Mouse (Mus musculus): ENCODE data around the gene Tat. TPM values are rescaled to one million over a fixed set of nuclear protein-coding genes. Genes with fewer than 3 reads are reported as not detected.

The Tat gene
- total and polyA plus RNA-seq, 2 experiments from 2014 or later: not detected

DNA sequence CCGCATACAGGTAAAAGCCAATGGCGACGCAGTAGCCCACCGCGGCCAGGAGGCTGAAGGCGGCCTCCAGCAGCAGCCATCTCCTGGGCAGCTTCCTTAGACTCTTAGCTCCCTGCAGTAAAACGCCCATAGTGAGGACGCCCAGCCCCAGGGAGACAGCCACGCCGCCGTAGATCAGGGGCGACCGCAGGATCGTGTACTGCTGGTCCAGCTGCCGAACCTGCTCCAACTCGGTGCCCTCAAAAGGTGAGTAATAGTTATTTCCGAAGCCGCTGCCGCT is 42.0 kb upstream of the Tat start:
- 6% methylated on average over 19 of the region's 19 CpGs for WGBS
- TF ChIP-seq CTCF (IDR thresholded peaks at IDR 0.05; ENCODE audit: low read depth): no peak
- DNase-seq (no peak), ATAC-seq (peak; percentile 49)
- H3K4me3 ChIP-seq (ENCODE audit: low read depth, low read length): peak overlapping the region; percentile 42
- 0 out of 2 replicates have a peak, but pooled peaks cover 5% of the 10 kb centered on the region for H3K4me1 ChIP-seq (ENCODE audit: insufficient read depth)
- peak overlapping the region; percentile 75 for H3K4me2 ChIP-seq (ENCODE audit: low read depth)
- H3K36me3 ChIP-seq (ENCODE audit: insufficient read depth): peaks cover 2% of the 10 kb centered on the region; the same call in 1 of the 2 replicates
- H3K27ac ChIP-seq (ENCODE audit: low read depth, low read length): peak overlapping the region; percentile 76
- H3K27me3 ChIP-seq (ENCODE audit: insufficient read depth, low read length): no peaks in the 10 kb centered on the region; the same call in 1 of the 2 replicates
- H3K9me3 ChIP-seq (ENCODE audit: low read length): no peaks in the 10 kb centered on the region
- peak overlapping the region; percentile 62 for H3K9ac ChIP-seq

DNA sequence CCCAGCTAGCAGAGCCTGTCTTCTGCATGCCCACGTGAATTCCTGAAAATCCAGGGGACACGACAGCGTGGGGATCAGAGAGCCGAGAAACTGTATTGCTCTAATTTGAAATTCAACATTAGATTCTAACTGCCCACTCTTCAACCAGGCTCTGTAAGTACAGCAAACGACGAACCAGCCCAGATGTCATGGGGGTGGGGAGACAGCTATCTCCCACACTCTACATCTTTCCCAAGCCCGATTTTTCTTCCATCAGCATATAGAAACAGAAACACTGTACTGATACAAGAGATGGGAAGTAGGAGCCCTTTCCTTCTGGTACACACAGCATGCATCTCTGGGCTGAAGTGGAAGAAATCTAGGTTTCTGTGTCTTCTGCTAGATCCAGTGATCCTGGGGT is 38.1 kb upstream of the Tat start:
- H3K9me3 ChIP-seq (ENCODE audit: low read length): no peaks in the 10 kb centered on the region
- no peak overlapping the region for H3K4me2 ChIP-seq (ENCODE audit: low read depth)
- no peak overlapping the region for H3K4me3 ChIP-seq (ENCODE audit: low read depth, low read length)
- no peaks in the 10 kb centered on the region for H3K36me3 ChIP-seq (ENCODE audit: insufficient read depth)
- TF ChIP-seq CTCF (IDR thresholded peaks at IDR 0.05; ENCODE audit: low read depth): no peak
- no peak for ATAC-seq
- DNase-seq: no peak
- H3K4me1 ChIP-seq (ENCODE audit: insufficient read depth): peaks cover 14% of the 10 kb centered on the region; the same call in 1 of the 2 replicates
- WGBS: 64% methylated on average over 7 of the region's 7 CpGs
- no peak overlapping the region for H3K9ac ChIP-seq
- no peaks in the 10 kb centered on the region; the same call in 1 of the 2 replicates for H3K27me3 ChIP-seq (ENCODE audit: insufficient read depth, low read length)
- H3K27ac ChIP-seq (ENCODE audit: low read depth, low read length): no peak overlapping the region

DNA sequence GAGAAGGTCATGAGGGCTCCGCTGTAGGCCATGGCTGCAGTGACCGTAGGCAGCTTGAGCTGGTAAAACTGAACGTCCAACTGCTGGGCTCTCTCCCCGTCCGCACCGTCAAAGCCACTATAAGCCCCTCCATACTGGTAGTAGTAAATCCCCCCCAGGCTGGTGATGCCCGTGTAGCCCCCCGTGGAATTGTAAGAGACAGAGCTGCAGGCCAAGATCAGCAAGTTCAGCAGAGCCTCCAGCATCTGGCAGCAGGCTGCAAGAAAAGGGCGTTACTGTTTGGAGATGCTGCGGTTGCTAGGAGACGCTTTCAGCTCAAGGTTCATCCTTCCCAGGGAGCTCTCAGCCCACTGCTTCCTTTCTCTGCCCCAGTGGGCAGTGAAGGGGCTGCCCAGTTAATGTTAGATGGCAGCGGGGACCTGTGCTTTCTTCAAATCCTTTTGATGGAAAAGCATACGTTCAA is 35.7 kb upstream of the Tat start:
- Histone ChIP-seq H3K9ac (no peak overlapping the region), H3K4me3 (ENCODE audit: low read depth, low read length) (no peak overlapping the region), H3K4me2 (ENCODE audit: low read depth) (peak overlapping the region; percentile 3; the same call in 1 of the 2 replicates), H3K9me3 (ENCODE audit: low read length) (no peaks in the 10 kb centered on the region), H3K4me1 (ENCODE audit: insufficient read depth) (peaks cover 12% of the 10 kb centered on the region; the same call in 1 of the 2 replicates), H3K27ac (ENCODE audit: low read depth, low read length) (0 out of 2 replicates have a peak overlapping the region, but pooled peaks have one; percentile 42), H3K27me3 (ENCODE audit: insufficient read depth, low read length) (no peaks in the 10 kb centered on the region), H3K36me3 (ENCODE audit: insufficient read depth) (no peaks in the 10 kb centered on the region)
- DNase-seq: peak; percentile 70
- peak; percentile 83 for ATAC-seq
- 28% methylated on average over 13 of the region's 13 CpGs for WGBS
- no peak for TF ChIP-seq CTCF (IDR thresholded peaks at IDR 0.05; ENCODE audit: low read depth)

DNA sequence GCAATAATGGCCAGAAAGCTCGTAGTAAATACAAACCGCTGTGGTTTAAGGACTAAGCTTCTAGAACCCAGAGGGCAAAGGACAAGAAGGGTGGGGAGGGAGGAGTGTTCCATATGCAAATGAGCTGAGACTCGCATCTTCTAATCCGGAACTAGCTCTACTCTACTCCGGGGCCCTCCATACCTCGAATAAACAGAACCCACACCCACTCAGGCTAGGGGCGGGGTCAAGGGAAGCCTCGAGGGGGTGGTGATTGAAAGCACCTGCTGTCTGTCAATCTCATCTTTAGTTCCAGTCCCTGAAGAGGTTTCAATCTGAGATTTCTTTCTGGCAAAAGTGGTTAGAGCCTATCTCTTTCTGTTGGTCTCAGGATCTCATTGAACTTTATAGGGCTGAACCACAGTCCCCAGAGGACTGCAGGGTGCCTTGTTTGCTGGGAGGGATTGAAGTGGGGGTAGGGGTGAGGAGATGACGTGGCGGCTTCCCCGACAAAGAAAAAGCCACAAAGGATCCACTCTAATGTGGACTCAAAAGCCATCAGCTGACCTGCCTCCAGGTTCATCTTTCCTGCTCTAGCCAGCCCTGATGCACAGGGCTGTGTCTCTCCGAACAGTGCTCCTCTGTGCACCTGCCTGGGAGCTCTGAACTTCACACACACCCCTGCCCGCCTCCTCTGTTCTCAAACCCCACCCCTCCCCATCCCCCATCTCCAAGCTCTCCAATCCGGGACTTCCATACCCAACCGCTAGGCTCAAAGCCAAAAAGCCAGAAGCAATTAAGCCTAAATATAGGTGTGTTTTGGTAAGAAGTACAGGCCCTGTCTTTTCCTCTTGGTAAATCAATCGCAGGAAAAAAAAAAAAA is 32.8 kb upstream of the Tat start:
- no peak overlapping the region; the same call in 1 of the 2 replicates for H3K4me2 ChIP-seq (ENCODE audit: low read depth)

DNA sequence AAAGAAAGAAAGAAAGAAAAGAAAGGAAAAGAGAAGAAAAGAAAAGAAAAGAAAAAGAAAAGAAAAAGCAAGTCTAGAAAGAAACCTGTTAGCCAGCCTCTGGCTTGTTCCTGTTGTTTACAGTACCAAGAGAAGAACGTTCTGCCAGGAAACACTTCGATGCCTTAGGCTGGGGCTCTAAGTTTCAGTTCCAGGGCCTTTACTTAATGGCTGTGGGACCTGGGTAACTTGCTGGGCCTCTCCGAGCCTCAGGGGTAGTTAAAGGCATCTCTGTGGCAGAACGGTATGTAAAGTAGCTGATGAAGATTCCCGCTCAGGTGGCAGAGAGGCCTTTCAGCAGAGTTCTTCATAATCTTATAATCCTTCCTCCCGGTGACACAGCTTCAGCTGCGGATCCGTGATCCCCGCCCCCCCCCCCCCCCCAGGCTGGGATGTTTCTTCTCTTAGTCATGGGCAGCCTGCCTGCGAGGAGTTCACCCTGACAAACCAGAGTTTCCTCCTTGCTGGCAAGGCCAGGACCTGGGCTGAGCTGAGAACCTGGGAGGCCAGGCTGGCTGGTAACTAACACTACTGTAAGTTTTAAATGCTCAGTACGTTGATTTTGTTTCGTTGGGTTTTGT is 32.1 kb upstream of the Tat start:
- H3K9me3 ChIP-seq (ENCODE audit: low read length): no peaks in the 10 kb centered on the region
- no peak overlapping the region for H3K4me2 ChIP-seq (ENCODE audit: low read depth)
- DNase-seq: no peak
- no peak for TF ChIP-seq CTCF (IDR thresholded peaks at IDR 0.05; ENCODE audit: low read depth)
- no peaks in the 10 kb centered on the region for H3K36me3 ChIP-seq (ENCODE audit: insufficient read depth)
- ATAC-seq: no peak
- peaks cover 4% of the 10 kb centered on the region for H3K27me3 ChIP-seq (ENCODE audit: insufficient read depth, low read length)
- H3K27ac ChIP-seq (ENCODE audit: low read depth, low read length): no peak overlapping the region
- no peak overlapping the region for H3K4me3 ChIP-seq (ENCODE audit: low read depth, low read length)
- no peak overlapping the region for H3K9ac ChIP-seq
- H3K4me1 ChIP-seq (ENCODE audit: insufficient read depth): peaks cover 12% of the 10 kb centered on the region; the same call in 1 of the 2 replicates
- WGBS: 32% methylated on average over 12 of the region's 12 CpGs

More for the DNA sequence above, 32.8 kb upstream of the Tat start:
- H3K4me1 ChIP-seq (ENCODE audit: insufficient read depth): peaks cover 12% of the 10 kb centered on the region; the same call in 1 of the 2 replicates
- WGBS: 7% methylated on average over 16 of the region's 16 CpGs
- peaks cover 2% of the 10 kb centered on the region for H3K27me3 ChIP-seq (ENCODE audit: insufficient read depth, low read length)
- no peak overlapping the region for H3K9ac ChIP-seq
- DNase-seq (peak; percentile 32), ATAC-seq (peak; percentile 23; the same call in 1 of the 2 replicates)
- H3K9me3 ChIP-seq (ENCODE audit: low read length): no peaks in the 10 kb centered on the region
- H3K4me3 ChIP-seq (ENCODE audit: low read depth, low read length): no peak overlapping the region
- no peaks in the 10 kb centered on the region for H3K36me3 ChIP-seq (ENCODE audit: insufficient read depth)
- H3K27ac ChIP-seq (ENCODE audit: low read depth, low read length): no peak overlapping the region
- TF ChIP-seq CTCF (IDR thresholded peaks at IDR 0.05; ENCODE audit: low read depth): no peak

DNA sequence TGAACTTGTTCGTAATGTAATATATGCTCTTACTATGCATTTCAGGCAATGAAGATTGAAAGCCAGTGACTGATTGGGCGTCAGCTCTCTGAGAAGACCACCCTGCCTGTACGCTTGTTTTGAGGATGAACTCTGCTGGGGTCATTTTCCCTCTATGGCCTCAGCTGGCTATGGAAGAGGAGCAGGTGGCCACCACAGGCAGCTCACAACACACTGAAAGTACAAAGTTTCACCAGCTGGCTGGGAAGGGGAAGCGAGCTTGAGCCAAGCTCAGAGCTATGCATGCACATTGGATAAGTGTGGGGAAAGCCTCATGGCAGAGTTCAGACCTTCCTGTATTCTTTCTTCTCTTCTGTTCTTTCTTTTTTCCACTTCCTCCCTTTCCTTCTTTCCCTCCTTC is 31.1 kb upstream of the Tat start:
- Histone ChIP-seq H3K36me3 (ENCODE audit: insufficient read depth) (no peaks in the 10 kb centered on the region), H3K27me3 (ENCODE audit: insufficient read depth, low read length) (peaks cover 4% of the 10 kb centered on the region), H3K27ac (ENCODE audit: low read depth, low read length) (no peak overlapping the region), H3K4me2 (ENCODE audit: low read depth) (no peak overlapping the region), H3K9me3 (ENCODE audit: low read length) (no peaks in the 10 kb centered on the region), H3K4me1 (ENCODE audit: insufficient read depth) (peaks cover 10% of the 10 kb centered on the region; the same call in 1 of the 2 replicates), H3K9ac (no peak overlapping the region), H3K4me3 (ENCODE audit: low read depth, low read length) (no peak overlapping the region)
- TF ChIP-seq CTCF (IDR thresholded peaks at IDR 0.05; ENCODE audit: low read depth): no peak
- WGBS: 72% methylated on average over 4 of the region's 4 CpGs
- DNase-seq (no peak), ATAC-seq (no peak)
